Mouse (Mus musculus) hindbrain, postnatal 0 days (tissue): ENCODE data around the gene Pmepa1. TPM values are rescaled to one million over a fixed set of nuclear protein-coding genes. Genes with fewer than 3 reads are reported as not detected.
A peak's percentile ranks its signal among the peaks of the same experiment; 100 is the strongest.

Experiments
- ATAC-seq: fragments of 200-750 bp; cut with Nextera tagmentation; 2 replicates; pipeline ENCODE4 v1.8.0; 2017; ENCODE audit warnings: mild to moderate bottlenecking, moderate TSS enrichment, moderate library complexity
- DNase-seq: peaks from one replicate; pipeline ENCODE4 v3.0.0-alpha.2; 2015; ENCODE audit warnings: low spot score
- H3K27ac ChIP-seq: fragments of 300-500 bp; sonication (generic); 2 replicates; pipeline ENCODE4 v1.5.1; 2014; ENCODE audit warnings: mild to moderate bottlenecking
- H3K27me3 ChIP-seq: fragments of 300-500 bp; sonication (generic); 2 replicates; pipeline ENCODE4 v1.6.1; 2014; ENCODE audit warnings: low read length, mixed read lengths; ENCODE audit not compliant: insufficient read depth
- H3K36me3 ChIP-seq: fragments of 300-500 bp; sonication (generic); 2 replicates; pipeline ENCODE4 v1.6.1; 2014; ENCODE audit warnings: low read length, mixed read lengths; ENCODE audit not compliant: insufficient read depth
- H3K4me1 ChIP-seq: fragments of 300-500 bp; sonication (generic); 2 replicates; pipeline ENCODE4 v1.6.1; 2014; ENCODE audit warnings: antibody characterized with exemption, low read length, mixed read lengths; ENCODE audit not compliant: insufficient read depth
- H3K4me2 ChIP-seq: fragments of 300-500 bp; sonication (generic); 2 replicates; pipeline ENCODE4 v1.6.1; 2014; ENCODE audit warnings: low read depth, mild to moderate bottlenecking, low read length, moderate library complexity, mixed read lengths
- H3K4me3 ChIP-seq: fragments of 300-500 bp; sonication (generic); 2 replicates; pipeline ENCODE4 v1.5.1; 2014; ENCODE audit warnings: low read length
- H3K9ac ChIP-seq: fragments of 300-500 bp; sonication (generic); replicated peaks from 2 replicates; pipeline ENCODE4 v1.6.1; 2014; ENCODE audit warnings: mild to moderate bottlenecking, low read length, moderate library complexity, mixed read lengths
- H3K9me3 ChIP-seq: fragments of 300-500 bp; sonication (generic); 2 replicates; pipeline ENCODE4 v1.6.1; 2016; ENCODE audit warnings: low read length, mixed read lengths
- CTCF ChIP-seq: IDR thresholded peaks from 2 replicates; pipeline ENCODE4 v1.5.1; 2016; ENCODE audit warnings: antibody characterized with exemption, control low read depth, low read depth
- WGBS: fragments of 180-500 bp; shearing (Covaris S2); extraction: QIAGEN DNeasy Blood & Tissue Kit; methylation state at CpG from one replicate; pipeline ENCODE4 v1.1.7; 2014; 5-methylcytosine and 5-hydroxymethylcytosine counted together
- polyA plus RNA-seq: library from polyadenylated mRNA; unstranded; fragments of >200 nt; fragmentation: Nextera tagmentation; extraction: Ambion mirVana; gene quantifications from 2 replicates; pipeline ENCODE4 v1.2.1, GENCODE M21; 2015
- total RNA-seq: library from RNA; depleted of rRNA; stranded (reverse); fragments of >200 nt; gene quantifications from 2 replicates; pipeline ENCODE4 v1.2.3, GENCODE M21; 2014

Gene Pmepa1
- total and polyA plus RNA-seq, 2 experiments from 2014 or later, result 3.0 to 16.0 TPM

DNA sequence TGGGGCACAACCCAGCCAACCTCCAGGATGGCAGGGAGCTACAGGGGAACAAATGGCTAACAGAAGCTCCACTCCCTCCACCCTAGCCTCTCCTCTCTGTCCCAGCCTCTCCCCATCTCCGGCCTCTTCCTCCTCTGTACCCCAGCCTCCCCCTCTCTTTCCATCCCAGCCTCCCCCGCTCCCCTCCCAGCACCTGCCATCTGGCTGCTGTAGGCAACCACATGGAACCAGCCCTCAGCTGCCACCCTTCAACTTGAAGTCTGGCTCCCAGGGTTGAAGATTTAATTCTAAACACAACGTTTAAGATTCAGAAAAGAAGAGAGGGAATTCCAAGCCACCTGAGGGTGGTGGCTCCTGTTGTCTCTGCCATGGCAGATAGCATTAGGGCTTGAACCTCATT lies 26.9 kb downstream of the Pmepa1 start:
- no peak overlapping the region for H3K4me3 ChIP-seq
- no peak for ATAC-seq
- peaks cover 34% of the 10 kb centered on the region for H3K4me1 ChIP-seq
- H3K9me3 ChIP-seq, result no peaks in the 10 kb centered on the region
- H3K27me3 ChIP-seq, result no peaks in the 10 kb centered on the region
- TF ChIP-seq CTCF, result no peak
- 30% methylated on average over 3 of the region's 3 CpGs for WGBS
- no peaks in the 10 kb centered on the region for H3K36me3 ChIP-seq
- no peak for DNase-seq
- H3K9ac ChIP-seq, result no peak overlapping the region
- H3K27ac ChIP-seq, result no peak overlapping the region
- no peak overlapping the region for H3K4me2 ChIP-seq

DNA sequence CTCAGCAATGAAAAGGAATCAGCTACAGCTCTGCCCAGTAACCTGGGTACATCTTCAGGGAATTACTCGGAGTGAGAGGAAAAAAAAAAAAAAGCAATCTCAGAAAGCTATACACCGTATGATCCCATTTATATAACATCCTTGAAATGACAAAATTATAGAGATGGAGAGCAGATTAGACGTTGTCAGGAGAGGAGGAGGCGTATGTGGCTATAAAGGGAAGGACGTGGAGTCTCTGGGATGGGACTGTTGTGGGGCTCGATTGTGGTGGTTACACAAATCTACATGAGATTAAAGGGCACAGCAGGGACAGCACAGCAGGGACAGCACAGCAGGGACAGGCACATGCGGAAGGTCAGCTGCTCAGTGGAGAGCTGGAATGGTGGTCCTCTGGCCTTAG lies 27.5 kb downstream of the Pmepa1 start:
- H3K4me3 ChIP-seq, result no peak overlapping the region
- H3K9ac ChIP-seq, result no peak overlapping the region
- peaks cover 29% of the 10 kb centered on the region for H3K4me1 ChIP-seq
- no peaks in the 10 kb centered on the region for H3K36me3 ChIP-seq
- DNase-seq (no peak), ATAC-seq (no peak)
- no peak overlapping the region for H3K27ac ChIP-seq
- 71% methylated on average over 7 of the region's 7 CpGs for WGBS
- H3K4me2 ChIP-seq, result no peak overlapping the region
- TF ChIP-seq CTCF, result no peak
- H3K9me3 ChIP-seq, result no peaks in the 10 kb centered on the region
- no peaks in the 10 kb centered on the region for H3K27me3 ChIP-seq

DNA sequence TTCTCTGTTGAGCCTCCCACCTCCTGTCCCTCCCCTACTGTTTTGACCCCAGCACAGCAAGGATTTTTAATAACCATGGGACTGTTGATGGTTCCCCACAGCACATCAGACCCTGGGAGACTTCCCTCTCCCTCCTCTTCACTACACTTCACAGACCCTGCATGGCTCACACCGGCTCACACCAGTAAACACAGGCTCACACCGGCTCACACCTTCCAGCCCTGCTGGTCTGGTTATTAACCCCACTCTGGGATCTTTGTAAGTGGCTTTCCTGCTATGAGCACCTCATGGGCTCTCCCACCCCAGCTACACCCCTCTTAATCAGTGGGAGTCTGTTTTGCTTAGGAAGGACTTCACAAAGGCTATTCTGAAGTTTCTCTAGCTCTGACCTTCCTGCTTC lies 28.4 kb downstream of the Pmepa1 start:
- DNase-seq (no peak), ATAC-seq (no peak)
- no peaks in the 10 kb centered on the region for H3K9me3 ChIP-seq
- 40% methylated on average over 2 of the region's 2 CpGs for WGBS
- no peak for TF ChIP-seq CTCF
- no peak overlapping the region for H3K4me2 ChIP-seq
- peak overlapping the region; percentile 45; the same call in 1 of the 2 replicates for H3K27ac ChIP-seq
- no peaks in the 10 kb centered on the region for H3K36me3 ChIP-seq
- H3K27me3 ChIP-seq, result no peaks in the 10 kb centered on the region
- H3K9ac ChIP-seq, result no peak overlapping the region
- H3K4me1 ChIP-seq, result peaks cover 22% of the 10 kb centered on the region
- H3K4me3 ChIP-seq, result no peak overlapping the region

DNA sequence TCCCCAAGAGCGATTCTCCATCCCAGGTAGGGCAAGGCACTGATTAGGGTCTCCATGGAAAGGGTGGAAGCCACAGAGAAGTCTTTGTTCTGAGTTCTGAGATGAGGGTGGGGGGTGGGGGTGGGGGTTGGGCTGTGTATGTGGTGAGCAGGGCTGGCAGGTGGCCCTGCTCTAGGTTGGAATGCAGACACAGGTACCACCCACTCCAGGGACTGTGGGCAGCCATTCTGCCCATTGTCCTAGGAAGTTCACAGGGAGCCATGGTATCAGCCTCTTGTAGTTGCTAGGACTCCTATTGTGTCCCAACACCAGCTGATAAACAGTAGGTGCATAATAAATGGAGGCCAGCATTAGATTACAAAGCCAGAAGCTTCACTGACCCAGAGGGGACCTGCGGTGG lies 29.1 kb downstream of the Pmepa1 start:
- Histone ChIP-seq H3K4me3 (no peak overlapping the region), H3K4me2 (no peak overlapping the region), H3K36me3 (no peaks in the 10 kb centered on the region), H3K4me1 (peaks cover 20% of the 10 kb centered on the region), H3K27ac (no peak overlapping the region), H3K27me3 (no peaks in the 10 kb centered on the region), H3K9ac (no peak overlapping the region), H3K9me3 (no peaks in the 10 kb centered on the region)
- DNase-seq (no peak), ATAC-seq (no peak)
- WGBS, result 38% methylated on average over 2 of the region's 2 CpGs
- TF ChIP-seq CTCF, result no peak

DNA sequence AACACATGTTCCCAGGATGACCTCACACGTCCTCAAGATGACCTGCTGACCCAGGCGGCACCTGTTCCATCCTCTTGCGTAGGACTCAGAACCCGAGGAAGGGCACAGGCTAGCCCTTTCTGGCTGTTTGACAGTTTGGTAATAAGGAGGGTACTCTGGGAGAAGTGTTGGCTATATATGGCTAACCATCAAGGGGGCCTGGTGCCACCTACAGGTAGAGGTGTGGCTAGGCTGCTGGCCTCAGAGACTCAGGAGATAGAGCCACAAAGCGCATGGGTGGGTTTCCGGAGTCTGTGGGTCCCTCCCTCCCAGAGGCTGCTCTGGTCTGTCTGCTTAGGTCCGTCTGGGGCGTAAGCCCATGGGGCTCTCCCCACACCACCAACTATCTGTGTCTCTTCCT lies 29.6 kb downstream of the Pmepa1 start:
- Histone ChIP-seq H3K36me3 (no peaks in the 10 kb centered on the region), H3K4me3 (no peak overlapping the region), H3K4me1 (peaks cover 20% of the 10 kb centered on the region), H3K27ac (no peak overlapping the region), H3K27me3 (no peaks in the 10 kb centered on the region), H3K4me2 (no peak overlapping the region), H3K9ac (no peak overlapping the region), H3K9me3 (no peaks in the 10 kb centered on the region)
- TF ChIP-seq CTCF, result peak; percentile 13; the same call in 1 of the 2 replicates
- ATAC-seq (no peak), DNase-seq (no peak)
- 85% methylated on average over 8 of the region's 8 CpGs for WGBS

DNA sequence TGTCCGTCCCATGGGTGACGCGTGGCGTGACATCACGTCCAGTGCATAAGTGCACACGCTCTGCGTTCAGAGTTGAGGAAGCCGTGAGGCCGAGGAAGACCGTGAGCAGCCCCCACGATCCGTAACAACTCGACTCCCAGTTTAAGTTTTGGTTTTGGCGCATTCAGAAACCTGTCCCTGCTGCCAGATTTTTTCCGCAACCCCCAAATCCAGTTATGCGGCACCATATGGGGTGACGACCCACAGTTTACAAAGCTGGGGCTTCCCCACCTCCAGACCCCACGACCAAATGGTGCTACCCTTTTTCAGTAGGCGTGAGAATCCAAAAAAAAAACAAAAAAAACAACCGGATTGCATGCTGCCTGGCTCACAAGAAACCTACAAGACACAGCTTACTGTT lies 31.1 kb downstream of the Pmepa1 start:
- no peak overlapping the region for H3K27ac ChIP-seq
- 72% methylated on average over 20 of the region's 20 CpGs for WGBS

DNA sequence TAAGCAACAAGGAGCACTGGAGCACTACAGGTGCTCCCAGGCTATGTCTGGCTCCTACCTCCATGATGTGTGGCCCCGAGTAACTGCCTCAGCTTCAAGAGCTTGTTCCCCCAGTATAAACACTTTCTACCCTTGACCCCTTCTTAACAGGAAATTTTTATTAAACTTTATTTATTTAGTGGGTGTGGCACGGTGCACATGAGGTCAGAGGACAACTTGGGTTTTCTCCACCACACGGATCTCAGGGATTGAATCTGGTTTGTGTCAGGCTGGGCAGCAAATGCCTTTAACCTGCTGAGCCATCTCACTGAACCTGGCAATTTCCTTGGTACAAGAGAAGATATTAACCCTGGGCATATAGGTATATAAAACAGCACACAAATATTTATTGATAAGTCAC lies 32.2 kb downstream of the Pmepa1 start:
- TF ChIP-seq CTCF, result no peak
- 70% methylated on average over 3 of the region's 3 CpGs for WGBS
- no peak for ATAC-seq
- Histone ChIP-seq H3K4me2 (no peak overlapping the region), H3K27ac (no peak overlapping the region), H3K27me3 (no peaks in the 10 kb centered on the region), H3K9me3 (no peaks in the 10 kb centered on the region), H3K9ac (no peak overlapping the region), H3K4me1 (peaks cover 3% of the 10 kb centered on the region; the same call in 1 of the 2 replicates), H3K4me3 (no peak overlapping the region), H3K36me3 (no peaks in the 10 kb centered on the region)
- no peak for DNase-seq

More for the DNA sequence above, 31.1 kb downstream of the Pmepa1 start:
- peaks cover 8% of the 10 kb centered on the region for H3K4me1 ChIP-seq
- DNase-seq, result no peak
- H3K4me2 ChIP-seq, result no peak overlapping the region
- H3K9me3 ChIP-seq, result no peaks in the 10 kb centered on the region
- no peaks in the 10 kb centered on the region for H3K36me3 ChIP-seq
- 0 out of 2 replicates have a peak overlapping the region, but pooled peaks have one; percentile 9 for H3K9ac ChIP-seq
- no peaks in the 10 kb centered on the region for H3K27me3 ChIP-seq
- H3K4me3 ChIP-seq, result no peak overlapping the region
- no peak for TF ChIP-seq CTCF
- no peak for ATAC-seq
